Mouse (Mus musculus) right cerebral cortex, postnatal 10 days (tissue): Measurements from ENCODE around the gene Gm11627.
"Not testable (repeated sequence)": the region's sequence is repeated elsewhere in the genome, so short reads cannot be mapped to it uniquely, and the experiment has no call there.

Experiments used
- DNase-seq, 2 experiments: peaks; one replicate each; pipeline ENCODE4 v3.0.0; 2021; ENCODE audit warnings: low spot score in 2 of 2

The Gm11627 gene

GRCm38 (mm10) chr11:102564952-102565671 lies 14.1 kb downstream of the Gm11627 start:
- not testable (repeated sequence) for DNase-seq

DNA sequence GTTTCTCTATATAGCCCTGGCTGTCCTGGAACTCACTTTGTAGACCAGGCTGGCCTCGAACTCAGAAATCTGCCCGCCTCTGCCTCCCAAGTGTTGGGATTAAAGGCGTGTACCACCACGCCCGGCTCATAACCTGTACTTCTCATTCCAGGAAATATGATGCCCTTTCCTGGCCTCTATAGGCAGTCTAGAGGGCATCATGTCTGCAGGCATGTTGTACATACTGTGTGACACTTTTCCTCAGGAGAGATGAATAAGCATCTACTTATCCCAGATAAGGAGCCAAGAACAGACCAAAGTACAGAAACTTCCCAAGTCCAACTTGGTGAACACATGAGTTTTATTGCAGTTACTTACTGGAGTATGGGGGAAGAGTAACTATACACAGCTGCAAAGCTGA lies 20.6 kb downstream of the Gm11627 start:
- no peak for DNase-seq

GRCm38 (mm10) chr11:102557386-102557785 lies 21.9 kb downstream of the Gm11627 start:
- no peak for DNase-seq

GRCm38 (mm10) chr11:102556716-102557074 lies 22.6 kb downstream of the Gm11627 start:
- DNase-seq, result no peak

DNA sequence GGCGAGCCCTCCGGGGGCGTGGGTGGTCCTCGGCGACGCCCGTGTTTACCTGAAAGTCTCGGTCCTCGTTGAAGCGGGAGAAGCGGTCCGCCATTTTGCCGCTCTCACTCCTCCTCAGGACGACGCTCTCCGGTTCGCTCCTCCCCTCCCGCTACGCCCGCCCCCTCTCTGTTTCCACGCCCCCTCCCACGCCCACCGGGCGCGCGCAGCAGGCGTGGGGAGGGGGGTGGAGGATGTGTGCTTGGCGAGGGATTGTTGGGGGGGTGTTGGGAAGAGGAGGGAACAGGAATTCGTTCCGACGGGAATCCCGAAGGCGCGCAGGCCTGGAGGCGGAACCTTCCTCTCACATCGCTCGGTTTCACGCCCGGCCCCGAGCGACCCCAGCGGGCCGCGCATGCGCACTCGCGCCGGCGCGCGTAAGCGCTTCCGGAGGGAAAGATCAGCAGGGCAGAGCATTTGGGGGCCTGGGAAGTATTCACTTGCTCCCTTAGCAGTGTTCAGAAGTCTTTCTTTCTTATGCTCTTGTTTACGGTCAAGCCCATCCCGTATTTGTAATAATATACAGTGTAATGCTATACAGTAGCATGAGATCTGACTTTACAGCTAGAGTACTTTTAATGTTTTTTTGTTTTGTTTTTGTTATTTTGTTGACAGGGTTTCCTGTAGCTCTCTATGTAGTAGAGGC lies 23.1 kb downstream of the Gm11627 start, which contains the start of gene Gpatch8:
Gpatch8 (minus strand) TSS at position 362 of the 685 bp plus-strand sequence.
- peak; percentile 98 for DNase-seq

- DNase-seq, result no peak
Measured at GRCm38 (mm10) chr11:102555400-102556030, 23.7 kb downstream of the Gm11627 start.

- DNase-seq, result no peak
Measured at GRCm38 (mm10) chr11:102552051-102552450, 27.2 kb downstream of the Gm11627 start.

DNA sequence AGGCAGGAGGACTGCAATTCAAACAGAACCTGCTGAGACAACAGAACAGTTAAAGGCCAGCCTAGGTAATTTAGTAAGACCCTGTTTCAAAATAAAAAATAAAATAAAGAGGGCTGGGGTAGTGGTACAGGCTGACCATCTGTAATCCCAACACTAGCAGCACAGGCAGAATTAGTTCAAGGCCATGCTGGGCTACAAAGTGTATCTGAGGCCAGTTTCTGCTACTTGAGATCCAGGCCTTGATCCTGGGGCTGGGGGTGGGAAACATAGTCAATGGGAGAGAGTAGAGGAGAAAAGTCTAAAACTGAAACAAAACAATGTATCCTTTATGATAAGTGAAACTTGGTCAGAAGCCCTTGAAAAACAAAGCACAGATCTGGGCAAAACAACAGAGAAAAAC lies 28.1 kb downstream of the Gm11627 start:
- no peak for DNase-seq

- no peak for DNase-seq
Measured at GRCm38 (mm10) chr11:102541471-102541870, 37.8 kb downstream of the Gm11627 start.

DNA sequence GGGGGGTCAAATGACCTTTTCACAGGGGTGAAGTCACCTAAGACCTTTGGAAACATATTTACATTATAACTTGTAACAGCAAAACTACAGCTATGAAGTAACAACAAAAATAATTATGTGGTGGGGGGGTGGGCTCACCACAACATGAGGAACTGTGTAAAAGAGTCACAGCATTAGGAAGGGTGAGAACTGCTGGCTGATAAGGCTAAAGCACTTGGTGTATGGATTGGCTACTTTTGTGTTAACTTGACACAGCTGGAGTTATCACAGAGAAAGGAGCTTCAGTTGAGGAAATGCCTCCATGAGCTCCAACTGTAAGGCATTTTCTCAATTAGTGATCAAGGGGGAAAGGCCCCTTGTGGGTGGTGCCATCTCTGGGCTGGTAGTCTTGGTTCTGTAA lies 39.0 kb downstream of the Gm11627 start:
- not testable (repeated sequence) for DNase-seq

- DNase-seq, result no peak
Measured at GRCm38 (mm10) chr11:102539690-102540089, 39.6 kb downstream of the Gm11627 start.

GRCm38 (mm10) chr11:102536210-102536609 lies 43.1 kb downstream of the Gm11627 start:
- no peak for DNase-seq

DNA sequence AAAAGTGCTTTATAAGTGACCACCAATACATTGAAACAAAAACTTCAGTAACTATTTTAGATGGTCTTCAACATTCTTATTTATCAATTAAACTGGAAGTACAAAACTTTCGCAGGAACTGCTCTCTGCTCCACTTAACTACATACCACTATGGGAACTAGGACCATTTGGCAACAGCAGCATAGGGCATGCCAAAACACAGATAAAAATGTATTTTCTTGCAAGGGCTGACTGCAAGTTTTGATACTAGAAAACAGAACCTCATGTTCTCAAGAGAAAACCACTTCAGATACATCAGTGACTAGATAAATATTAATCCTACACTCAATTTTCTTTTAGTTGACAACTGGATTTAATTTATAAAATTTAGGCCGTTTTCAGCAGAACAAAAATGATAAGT lies 45.2 kb downstream of the Gm11627 start:
- DNase-seq, result no peak

DNA sequence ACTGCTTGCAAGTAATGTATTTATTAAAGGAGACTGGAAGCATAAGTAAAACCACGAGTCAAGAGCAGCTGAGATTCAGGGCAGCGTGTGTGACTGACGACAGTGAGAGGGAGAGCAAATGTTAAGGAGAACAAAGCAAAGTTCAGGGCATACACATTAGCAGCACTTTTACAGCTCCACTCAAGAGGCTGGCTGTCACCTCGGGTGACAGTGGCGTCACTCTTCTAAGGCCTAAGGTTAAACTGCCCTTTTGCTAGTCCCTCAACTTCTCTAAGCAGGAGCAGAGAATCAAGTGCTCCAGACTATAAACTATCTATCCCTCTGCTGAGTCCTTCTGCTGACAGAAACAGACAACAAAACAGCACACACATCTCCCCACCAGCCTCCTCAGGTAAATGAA lies 47.8 kb downstream of the Gm11627 start:
- DNase-seq, result no peak
